Mouse (Mus musculus) frontal cortex, postnatal 36 days (tissue): ENCODE measurements around the gene Atp6v1fnb.

Experiments used
- DNase-seq, 2 experiments: peaks; one replicate each; pipeline ENCODE4 v3.0.0; 2022; ENCODE audit warnings: low spot score in 2 of 2

The Atp6v1fnb gene

GRCm38 (mm10) chr6:29467583-29468354, 3.5 kb upstream of the Atp6v1fnb start, which contains the start of gene Atp6v1f:
TSS of gene Atp6v1f (plus strand) at chr6:29467718.
- peak; percentile 92 to 93 for DNase-seq

GRCm38 (mm10) chr6:29468851-29469250, 2.4 kb upstream of the Atp6v1fnb start:
- no peak for DNase-seq

GRCm38 (mm10) chr6:29473941-29474691, 2.9 kb downstream of the Atp6v1fnb start:
- peak; percentile 66 to 68 for DNase-seq

- DNase-seq, result no peak
Observed at GRCm38 (mm10) chr6:29474736-29475135, 3.5 kb downstream of the Atp6v1fnb start.

DNA sequence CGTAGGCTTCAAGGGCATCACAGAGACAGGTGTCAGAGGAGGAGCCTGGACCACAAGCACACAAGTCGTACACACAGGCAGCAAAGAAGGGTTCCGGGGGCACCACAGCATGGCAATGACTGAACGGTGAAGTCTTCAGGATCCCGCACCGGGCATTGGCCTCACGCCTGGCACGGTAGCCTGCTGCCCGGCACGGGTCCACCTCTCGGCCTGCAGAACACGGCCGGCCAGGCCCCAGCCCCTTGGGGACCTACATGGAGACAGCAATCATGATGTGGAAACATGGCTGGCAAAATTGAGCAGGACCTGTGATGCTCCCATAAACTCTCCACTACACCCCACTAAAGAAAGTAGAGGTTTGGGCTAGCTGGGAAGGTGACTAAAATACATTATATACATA, 11.5 kb downstream of the Atp6v1fnb start:
- DNase-seq, result no peak

- peak; percentile 26 to 43 for DNase-seq
Observed at GRCm38 (mm10) chr6:29484716-29485559, 13.7 kb downstream of the Atp6v1fnb start.

GRCm38 (mm10) chr6:29485951-29486350, 14.7 kb downstream of the Atp6v1fnb start:
- DNase-seq, result no peak

GRCm38 (mm10) chr6:29494101-29494500, 22.9 kb downstream of the Atp6v1fnb start:
- DNase-seq, result no peak

DNA sequence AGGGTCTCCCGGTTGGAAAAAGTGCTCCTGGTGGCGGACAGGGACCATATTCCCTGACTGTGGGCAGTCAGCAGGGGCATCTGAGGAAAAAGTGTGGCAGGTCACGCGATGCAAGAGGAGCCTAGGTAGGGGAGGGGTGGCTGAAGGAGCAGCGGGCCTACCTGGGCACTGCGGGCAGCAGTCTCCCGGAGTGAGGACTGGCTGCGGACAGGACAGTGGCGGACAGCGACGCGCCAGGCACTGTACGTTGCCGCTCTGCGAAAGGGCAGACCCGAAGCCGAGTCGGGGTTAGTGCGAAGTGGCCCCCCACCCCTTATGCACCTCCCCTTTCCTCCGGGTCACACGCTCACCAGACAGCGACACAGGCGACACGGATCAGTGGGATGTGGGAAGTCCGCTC, 25.0 kb downstream of the Atp6v1fnb start:
- DNase-seq, result no peak

GRCm38 (mm10) chr6:29497791-29498190, 26.6 kb downstream of the Atp6v1fnb start:
- no peak for DNase-seq

DNA sequence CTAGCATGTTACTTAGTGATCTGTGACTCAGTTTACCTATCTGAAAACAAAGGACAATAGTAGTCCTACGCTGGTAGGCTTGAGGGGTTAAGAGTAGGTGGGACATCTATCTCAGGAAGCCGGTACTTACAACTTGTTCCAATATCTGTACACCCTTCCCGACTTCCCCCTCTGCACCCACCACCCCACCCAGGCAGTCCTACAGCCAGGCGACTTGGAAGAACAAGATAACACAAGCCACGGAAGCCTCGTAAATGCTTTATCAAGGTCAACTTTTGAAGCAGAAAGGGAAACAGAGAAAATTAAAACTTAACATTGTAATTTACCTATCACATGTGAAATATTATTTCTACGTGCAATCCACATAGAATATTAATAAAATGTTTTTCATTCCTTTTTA, 28.9 kb downstream of the Atp6v1fnb start:
- DNase-seq, result no peak

- DNase-seq, result no peak
Observed at GRCm38 (mm10) chr6:29500810-29501209, 29.6 kb downstream of the Atp6v1fnb start.

- DNase-seq, result no peak
Observed at GRCm38 (mm10) chr6:29501599-29501998, 30.4 kb downstream of the Atp6v1fnb start.

GRCm38 (mm10) chr6:29505493-29505892, 34.3 kb downstream of the Atp6v1fnb start:
- DNase-seq, result no peak

GRCm38 (mm10) chr6:29506834-29507233, 35.6 kb downstream of the Atp6v1fnb start:
- DNase-seq, result no peak

- no peak for DNase-seq
Observed at GRCm38 (mm10) chr6:29507447-29508309, 36.4 kb downstream of the Atp6v1fnb start, which contains the start of gene Kcp. TSS of gene Kcp (minus strand) at chr6:29507952.

- DNase-seq, result no peak
Observed at GRCm38 (mm10) chr6:29509086-29509485, 37.8 kb downstream of the Atp6v1fnb start.

GRCm38 (mm10) chr6:29513284-29513683, 42.0 kb downstream of the Atp6v1fnb start:
- DNase-seq, result no peak

GRCm38 (mm10) chr6:29517139-29517538, 45.9 kb downstream of the Atp6v1fnb start:
- peak; percentile 52 to 63 for DNase-seq

- DNase-seq, result no peak
Observed at GRCm38 (mm10) chr6:29522626-29523300, 51.5 kb downstream of the Atp6v1fnb start.
